Mouse (Mus musculus): ENCODE measurements at regions not wholly inside any gene's neighbourhood (a gene's known extent, or its start where the extent isn't known, plus 50 kb on each side); places are given as distances from the start of the nearest gene placed in this dataset.

- H3K36me3 ChIP-seq: no peaks in the 10 kb centered on the region
- no peak overlapping the region for H3K9ac ChIP-seq (replicated peaks)
- peak; percentile 72; the same call in 1 of the 2 replicates for ATAC-seq (ENCODE audit: low FRiP score)
- no peaks in the 10 kb centered on the region for H3K27me3 ChIP-seq (replicated peaks)
- no peaks in the 10 kb centered on the region for H3K4me1 ChIP-seq
- no peaks in the 10 kb centered on the region for H3K9me3 ChIP-seq (replicated peaks)
- no peak overlapping the region for H3K4me3 ChIP-seq (replicated peaks)
- 67% methylated on average over 4 of the region's 4 CpGs for WGBS
- H3K27ac ChIP-seq (replicated peaks): no peak overlapping the region
- no peak overlapping the region for H3K4me2 ChIP-seq
These were observed 321.2 kb upstream of the Prkd1 start for GRCm38 (mm10) chr12:50969887-50970758.

- Histone ChIP-seq H3K27me3 (replicated peaks) (no peaks in the 10 kb centered on the region), H3K36me3 (no peaks in the 10 kb centered on the region), H3K4me1 (no peaks in the 10 kb centered on the region), H3K4me2 (no peak overlapping the region), H3K9ac (replicated peaks) (no peak overlapping the region), H3K27ac (replicated peaks) (no peak overlapping the region), H3K9me3 (replicated peaks) (no peaks in the 10 kb centered on the region), H3K4me3 (replicated peaks) (no peak overlapping the region)
- no peak for ATAC-seq (ENCODE audit: low FRiP score)
- 45% methylated on average over 3 of the region's 3 CpGs for WGBS
These were observed 320.5 kb upstream of the Prkd1 start for GRCm38 (mm10) chr12:50969402-50969801.

- 35% methylated on average over 5 of the region's 5 CpGs for WGBS
- no peak for ATAC-seq (ENCODE audit: low FRiP score)
- Histone ChIP-seq H3K9ac (replicated peaks) (no peak overlapping the region), H3K4me3 (replicated peaks) (no peak overlapping the region), H3K4me1 (no peaks in the 10 kb centered on the region), H3K9me3 (replicated peaks) (no peaks in the 10 kb centered on the region), H3K4me2 (no peak overlapping the region), H3K27ac (replicated peaks) (no peak overlapping the region), H3K36me3 (no peaks in the 10 kb centered on the region), H3K27me3 (replicated peaks) (no peaks in the 10 kb centered on the region)
These were observed 318.4 kb upstream of the Prkd1 start for GRCm38 (mm10) chr12:50967168-50967810.

GRCm38 (mm10) chr12:50953971-50954370 is 305.1 kb upstream of the Prkd1 start:
- no peaks in the 10 kb centered on the region for H3K9me3 ChIP-seq (replicated peaks)
- H3K27ac ChIP-seq (replicated peaks): no peak overlapping the region
- no peaks in the 10 kb centered on the region for H3K4me1 ChIP-seq
- 98% methylated on average over 5 of the region's 5 CpGs for WGBS
- ATAC-seq (ENCODE audit: low FRiP score): no peak
- H3K27me3 ChIP-seq (replicated peaks): no peaks in the 10 kb centered on the region
- H3K36me3 ChIP-seq: no peaks in the 10 kb centered on the region
- H3K4me2 ChIP-seq: no peak overlapping the region
- no peak overlapping the region for H3K9ac ChIP-seq (replicated peaks)
- no peak overlapping the region for H3K4me3 ChIP-seq (replicated peaks)

- 0 out of 2 replicates have a peak, but pooled peaks cover 8% of the 10 kb centered on the region for H3K4me1 ChIP-seq
- H3K9me3 ChIP-seq (replicated peaks): no peaks in the 10 kb centered on the region
- no peak overlapping the region for H3K27ac ChIP-seq (replicated peaks)
- no peaks in the 10 kb centered on the region for H3K27me3 ChIP-seq (replicated peaks)
- WGBS: 60% methylated on average over 2 of the region's 2 CpGs
- no peak for ATAC-seq (ENCODE audit: low FRiP score)
- no peak overlapping the region for H3K4me3 ChIP-seq (replicated peaks)
- H3K4me2 ChIP-seq: no peak overlapping the region
- H3K9ac ChIP-seq (replicated peaks): no peak overlapping the region
- H3K36me3 ChIP-seq: no peaks in the 10 kb centered on the region
These were observed 298.1 kb upstream of the Prkd1 start for GRCm38 (mm10) chr12:50947035-50947434.

GRCm38 (mm10) chr12:50943741-50944521 is 295.0 kb upstream of the Prkd1 start:
- ATAC-seq (ENCODE audit: low FRiP score): peak; percentile 96
- Histone ChIP-seq H3K4me1 (0 out of 2 replicates have a peak, but pooled peaks cover 8% of the 10 kb centered on the region), H3K36me3 (no peaks in the 10 kb centered on the region), H3K27me3 (replicated peaks) (no peaks in the 10 kb centered on the region), H3K9ac (replicated peaks) (peak overlapping the region; percentile 51), H3K9me3 (replicated peaks) (no peaks in the 10 kb centered on the region), H3K27ac (replicated peaks) (peak overlapping the region; percentile 58; the same call in 1 of the 2 replicates), H3K4me3 (replicated peaks) (peak overlapping the region; percentile 32), H3K4me2 (peak overlapping the region; percentile 56)
- WGBS: 23% methylated on average over 19 of the region's 19 CpGs

- 50% methylated on average over 3 of the region's 3 CpGs for WGBS
- Histone ChIP-seq H3K27me3 (replicated peaks) (no peaks in the 10 kb centered on the region), H3K36me3 (no peaks in the 10 kb centered on the region), H3K27ac (replicated peaks) (no peak overlapping the region), H3K9me3 (replicated peaks) (no peaks in the 10 kb centered on the region), H3K4me2 (peak overlapping the region; percentile 56), H3K4me3 (replicated peaks) (no peak overlapping the region), H3K9ac (replicated peaks) (no peak overlapping the region), H3K4me1 (0 out of 2 replicates have a peak, but pooled peaks cover 8% of the 10 kb centered on the region)
- peak; percentile 59 for ATAC-seq (ENCODE audit: low FRiP score)
These were observed 294.4 kb upstream of the Prkd1 start for GRCm38 (mm10) chr12:50943340-50943739.

GRCm38 (mm10) chr12:50935516-50935915 is 286.6 kb upstream of the Prkd1 start:
- ATAC-seq (ENCODE audit: low FRiP score): no peak
- WGBS: 50% methylated on average over 5 of the region's 5 CpGs

GRCm38 (mm10) chr12:50932496-50932895 is 283.6 kb upstream of the Prkd1 start:
- Histone ChIP-seq H3K4me3 (replicated peaks) (no peak overlapping the region), H3K4me2 (no peak overlapping the region), H3K4me1 (no peaks in the 10 kb centered on the region), H3K9me3 (replicated peaks) (no peaks in the 10 kb centered on the region), H3K36me3 (no peaks in the 10 kb centered on the region), H3K27ac (replicated peaks) (no peak overlapping the region), H3K27me3 (replicated peaks) (no peaks in the 10 kb centered on the region), H3K9ac (replicated peaks) (no peak overlapping the region)
- WGBS: 96% methylated on average over 3 of the region's 3 CpGs
- no peak for ATAC-seq (ENCODE audit: low FRiP score)

More at GRCm38 (mm10) chr12:50935516-50935915, 286.6 kb upstream of the Prkd1 start:
- Histone ChIP-seq H3K4me2 (no peak overlapping the region), H3K27ac (replicated peaks) (no peak overlapping the region), H3K4me1 (no peaks in the 10 kb centered on the region), H3K36me3 (no peaks in the 10 kb centered on the region), H3K9me3 (replicated peaks) (no peaks in the 10 kb centered on the region), H3K4me3 (replicated peaks) (no peak overlapping the region), H3K9ac (replicated peaks) (no peak overlapping the region), H3K27me3 (replicated peaks) (no peaks in the 10 kb centered on the region)

- no peaks in the 10 kb centered on the region for H3K36me3 ChIP-seq
These were observed 280.7 kb upstream of the Prkd1 start for GRCm38 (mm10) chr12:50929641-50930040.

GRCm38 (mm10) chr12:50926234-50926633 is 277.3 kb upstream of the Prkd1 start:
- H3K4me2 ChIP-seq: no peak overlapping the region
- H3K36me3 ChIP-seq: no peaks in the 10 kb centered on the region
- no peak overlapping the region for H3K27ac ChIP-seq (replicated peaks)
- H3K4me1 ChIP-seq: no peaks in the 10 kb centered on the region
- WGBS: 29% methylated on average over 2 of the region's 2 CpGs
- H3K27me3 ChIP-seq (replicated peaks): no peaks in the 10 kb centered on the region
- ATAC-seq (ENCODE audit: low FRiP score): no peak
- H3K4me3 ChIP-seq (replicated peaks): no peak overlapping the region
- H3K9me3 ChIP-seq (replicated peaks): no peaks in the 10 kb centered on the region
- H3K9ac ChIP-seq (replicated peaks): no peak overlapping the region

More at GRCm38 (mm10) chr12:50929641-50930040, 280.7 kb upstream of the Prkd1 start:
- no peak for ATAC-seq (ENCODE audit: low FRiP score)
- Histone ChIP-seq H3K27me3 (replicated peaks) (no peaks in the 10 kb centered on the region), H3K4me2 (no peak overlapping the region), H3K27ac (replicated peaks) (no peak overlapping the region), H3K9me3 (replicated peaks) (no peaks in the 10 kb centered on the region), H3K4me1 (no peaks in the 10 kb centered on the region), H3K4me3 (replicated peaks) (no peak overlapping the region), H3K9ac (replicated peaks) (no peak overlapping the region)
- WGBS: 87% methylated on average over 3 of the region's 3 CpGs

Data from neural tube, embryonic 15.5 days (tissue).